Mouse (Mus musculus) intestine, embryonic 16.5 days (tissue): ENCODE data around the gene Fignl2. TPM values are rescaled to one million over a fixed set of nuclear protein-coding genes. Genes with fewer than 3 reads are reported as not detected.

ENCODE experiments used
- ATAC-seq: fragments of 200-750 bp; cut with Nextera tagmentation; 2 replicates; pipeline ENCODE4 v1.8.0; 2017; ENCODE audit warnings: moderate TSS enrichment, moderate library complexity
- H3K27ac ChIP-seq: fragments of 300-500 bp; sonication (generic); 2 replicates; pipeline ENCODE4 v1.5.1; 2014; ENCODE audit warnings: mild to moderate bottlenecking, low read length
- H3K27me3 ChIP-seq: fragments of 300-500 bp; sonication (generic); replicated peaks from 2 replicates; pipeline ENCODE4 v1.6.1; 2014; ENCODE audit warnings: low read length, control low read depth, mixed read lengths; ENCODE audit not compliant: control insufficient read depth, insufficient read depth
- H3K36me3 ChIP-seq: fragments of 300-500 bp; sonication (generic); 2 replicates; pipeline ENCODE4 v1.6.1; 2014; ENCODE audit warnings: low read length, control low read depth; ENCODE audit not compliant: control insufficient read depth, insufficient read depth
- H3K4me1 ChIP-seq: fragments of 300-500 bp; sonication (generic); 2 replicates; pipeline ENCODE4 v1.6.1; 2014; ENCODE audit warnings: low read length, control low read depth, mixed read lengths; ENCODE audit not compliant: control insufficient read depth, insufficient read depth
- H3K4me2 ChIP-seq: fragments of 300-500 bp; sonication (generic); 2 replicates; pipeline ENCODE4 v1.6.1; 2014; ENCODE audit warnings: low read depth, low read length, control low read depth
- H3K4me3 ChIP-seq: fragments of 300-500 bp; sonication (generic); 2 replicates; pipeline ENCODE4 v1.5.1; 2014; ENCODE audit warnings: mild to moderate bottlenecking, low read length
- H3K9ac ChIP-seq: fragments of 300-500 bp; sonication (generic); 2 replicates; pipeline ENCODE4 v1.6.1; 2014; ENCODE audit warnings: low read depth, low read length
- H3K9me3 ChIP-seq: fragments of 300-500 bp; sonication (generic); 2 replicates; pipeline ENCODE4 v1.6.1; 2016; ENCODE audit warnings: low read length, control low read depth; ENCODE audit not compliant: control insufficient read depth
- WGBS: fragments of 180-500 bp; shearing (Covaris S2); extraction: QIAGEN DNeasy Blood & Tissue Kit; methylation state at CpG from one replicate; pipeline ENCODE4 v1.1.7; 2014; 5-methylcytosine and 5-hydroxymethylcytosine counted together
- polyA plus RNA-seq: library from polyadenylated mRNA; unstranded; fragments of >200 nt; fragmentation: Nextera tagmentation; extraction: Ambion mirVana; gene quantifications from 2 replicates; pipeline ENCODE4 v1.2.1, GENCODE M21; 2015

Fignl2 gene
- polyA plus RNA-seq, 1 experiment from 2014 or later, result 0.12 TPM

DNA sequence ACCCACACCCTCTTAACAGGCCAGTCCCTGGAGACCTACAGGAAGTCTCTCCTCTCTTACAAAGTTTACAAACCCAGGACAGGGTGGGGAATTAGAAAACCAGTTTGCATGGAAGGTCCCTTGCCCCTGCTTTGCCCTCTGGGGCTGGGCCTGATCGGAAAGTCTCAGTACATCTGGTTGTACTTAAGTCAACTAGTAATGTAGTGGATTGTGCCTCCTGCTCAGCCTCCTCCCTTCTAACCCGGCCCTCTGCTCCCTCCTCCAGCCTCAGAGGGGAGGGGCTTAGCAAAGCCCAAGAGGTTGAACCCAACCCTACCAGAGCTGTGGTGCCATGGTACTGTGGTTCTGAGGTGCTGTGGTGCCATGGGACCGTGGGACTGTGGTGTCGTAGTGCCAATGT, 3.9 kb upstream of the Fignl2 start:
- Histone ChIP-seq H3K36me3 (no peaks in the 10 kb centered on the region), H3K9me3 (no peaks in the 10 kb centered on the region), H3K4me1 (peaks cover 16% of the 10 kb centered on the region), H3K27ac (no peak overlapping the region), H3K9ac (no peak overlapping the region), H3K4me2 (no peak overlapping the region), H3K4me3 (no peak overlapping the region), H3K27me3 (no peaks in the 10 kb centered on the region)
- ATAC-seq, result no peak
- WGBS, result 50% methylated on average over 4 of the region's 4 CpGs

GRCm38 (mm10) chr15:101081035-101081548, 2.7 kb upstream of the Fignl2 start:
- 81% methylated on average over 7 of the region's 7 CpGs for WGBS
- no peak overlapping the region for H3K4me2 ChIP-seq
- H3K9me3 ChIP-seq, result no peaks in the 10 kb centered on the region
- peaks cover 23% of the 10 kb centered on the region for H3K4me1 ChIP-seq
- ATAC-seq, result no peak
- no peak overlapping the region for H3K9ac ChIP-seq
- H3K27ac ChIP-seq, result no peak overlapping the region
- H3K36me3 ChIP-seq, result no peaks in the 10 kb centered on the region
- no peaks in the 10 kb centered on the region for H3K27me3 ChIP-seq
- H3K4me3 ChIP-seq, result no peak overlapping the region

- Histone ChIP-seq H3K27ac (no peak overlapping the region), H3K9ac (no peak overlapping the region), H3K4me3 (no peak overlapping the region), H3K9me3 (no peaks in the 10 kb centered on the region), H3K4me1 (peaks cover 33% of the 10 kb centered on the region), H3K4me2 (no peak overlapping the region), H3K36me3 (no peaks in the 10 kb centered on the region), H3K27me3 (no peaks in the 10 kb centered on the region)
- 84% methylated on average over 9 of the region's 9 CpGs for WGBS
- no peak for ATAC-seq
These were observed 1.7 kb upstream of the Fignl2 start for GRCm38 (mm10) chr15:101080031-101080520.

DNA sequence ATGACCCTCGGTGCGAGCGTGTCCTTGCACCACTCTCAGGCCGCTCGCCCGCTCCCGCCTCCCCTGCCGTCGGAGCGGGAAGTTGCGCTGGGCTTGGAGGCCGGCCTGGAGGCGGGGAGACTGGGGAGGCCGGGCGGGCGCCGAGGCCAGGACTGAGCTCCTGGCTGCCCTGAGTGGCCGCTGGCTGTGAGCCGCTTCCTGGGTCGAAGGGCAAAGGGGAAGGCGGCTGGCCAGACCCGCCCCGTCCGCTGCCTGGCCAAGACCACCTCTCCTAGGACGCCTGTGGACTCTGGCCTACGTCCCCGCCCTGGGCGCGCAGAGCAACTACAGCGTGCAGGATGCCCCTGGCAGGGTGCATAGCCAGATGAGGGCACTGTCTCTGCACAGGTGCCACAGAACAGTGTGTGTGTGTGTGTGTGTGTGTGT, 377 bp upstream of the Fignl2 start:
- Histone ChIP-seq H3K4me3 (peak overlapping the region; percentile 77), H3K36me3 (no peaks in the 10 kb centered on the region), H3K4me1 (peaks cover 34% of the 10 kb centered on the region), H3K27me3 (no peaks in the 10 kb centered on the region), H3K9me3 (no peaks in the 10 kb centered on the region), H3K4me2 (peak overlapping the region; percentile 86), H3K9ac (peak overlapping the region; percentile 88), H3K27ac (peak overlapping the region; percentile 86)
- ATAC-seq, result peak; percentile 89
- WGBS, result 1% methylated on average over 30 of the region's 30 CpGs

DNA sequence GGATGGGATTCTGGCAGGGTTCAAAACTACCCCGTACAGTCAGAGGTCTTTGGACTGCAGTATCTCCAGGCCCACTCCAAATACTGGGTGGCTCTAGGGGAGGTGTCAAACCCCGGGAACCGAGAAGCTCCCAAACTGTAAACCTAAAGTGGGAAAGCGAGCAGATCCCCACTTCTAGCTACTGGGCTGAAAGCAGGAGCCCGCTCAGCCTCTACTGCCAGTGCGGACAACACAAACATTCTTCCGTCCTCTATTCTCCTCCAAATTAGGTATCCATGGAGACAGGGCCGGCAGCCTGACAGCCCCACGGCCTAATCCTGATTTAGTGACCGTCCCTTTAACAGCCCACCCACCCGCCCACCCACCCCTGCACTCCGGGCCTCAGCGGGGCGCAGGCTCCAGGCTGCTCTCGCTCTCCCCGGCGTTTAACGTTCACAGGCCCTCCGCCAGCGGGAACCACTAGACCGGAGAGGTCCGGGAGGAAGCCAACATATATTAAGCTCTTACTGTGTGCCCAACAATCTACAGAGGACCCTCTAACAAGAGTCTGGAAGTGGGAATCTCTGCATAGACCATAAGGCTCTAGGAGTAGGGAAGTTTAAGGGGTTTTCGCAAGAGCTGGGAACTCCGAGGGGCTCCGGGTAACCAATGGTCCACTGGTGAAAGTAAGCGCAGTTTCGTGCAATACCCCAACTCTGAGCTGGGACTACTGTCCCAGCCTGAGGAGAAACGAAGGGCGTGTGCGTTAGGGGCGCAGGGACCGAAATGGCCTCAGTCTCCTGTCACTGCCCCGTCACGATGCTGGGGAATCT, 1.2 kb downstream of the Fignl2 start:
- Histone ChIP-seq H3K27me3 (no peaks in the 10 kb centered on the region), H3K9me3 (no peaks in the 10 kb centered on the region), H3K9ac (peak overlapping the region; percentile 88), H3K4me3 (peak overlapping the region; percentile 77), H3K27ac (peak overlapping the region; percentile 86), H3K4me2 (peak overlapping the region; percentile 86), H3K36me3 (no peaks in the 10 kb centered on the region), H3K4me1 (peaks cover 31% of the 10 kb centered on the region)
- ATAC-seq, result no peak
- WGBS, result 10% methylated on average over 34 of the region's 34 CpGs

DNA sequence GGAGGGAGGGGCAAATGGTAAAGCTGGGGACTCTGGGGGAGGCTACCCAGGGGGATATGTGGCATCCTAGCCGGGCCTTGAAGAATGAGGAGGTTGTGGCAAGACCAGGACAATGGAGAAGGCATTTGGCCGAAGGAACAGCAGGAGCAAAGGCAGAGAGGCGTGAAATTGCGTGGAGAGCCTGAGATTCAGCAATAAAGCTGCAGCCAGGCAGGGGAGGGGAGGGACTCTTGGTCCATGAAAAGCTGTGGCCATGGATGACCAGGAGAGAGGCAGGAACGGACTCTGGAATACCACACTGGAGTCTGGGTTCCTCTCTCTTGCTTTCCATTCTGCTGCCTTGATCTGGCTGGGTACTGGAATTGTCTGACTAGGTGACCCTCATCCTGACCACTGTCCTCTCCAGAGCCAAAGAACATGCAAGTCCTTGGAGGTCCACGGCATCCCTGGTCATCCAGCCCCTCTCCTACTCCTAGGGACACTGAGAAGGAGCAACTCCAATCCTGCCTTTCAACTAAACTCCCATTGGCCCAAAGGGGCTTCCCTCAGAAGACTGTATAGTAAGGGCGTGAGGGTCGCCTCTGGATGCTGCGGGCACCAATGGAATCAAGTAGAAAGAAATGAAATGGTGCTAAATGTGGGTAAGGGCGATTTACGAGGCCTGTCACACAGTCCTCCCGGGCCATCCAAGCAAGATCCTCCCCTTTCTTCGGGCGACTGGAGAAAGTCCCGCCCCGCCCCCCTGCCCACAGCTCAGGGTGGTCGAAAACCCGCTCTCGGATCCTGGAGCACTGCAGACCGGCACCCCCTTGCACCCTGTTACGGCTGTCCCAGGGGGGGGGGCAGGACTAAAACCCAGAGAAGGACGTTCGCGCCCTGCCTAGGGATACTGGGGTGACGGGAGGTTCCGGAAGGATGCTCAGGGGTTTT, 2.0 kb downstream of the Fignl2 start:
- Histone ChIP-seq H3K27ac (no peak overlapping the region), H3K27me3 (no peaks in the 10 kb centered on the region), H3K9ac (peak overlapping the region; percentile 88), H3K4me3 (peak overlapping the region; percentile 77), H3K9me3 (no peaks in the 10 kb centered on the region), H3K4me2 (peak overlapping the region; percentile 86), H3K4me1 (peaks cover 27% of the 10 kb centered on the region), H3K36me3 (no peaks in the 10 kb centered on the region)
- no peak for ATAC-seq
- 22% methylated on average over 26 of the region's 26 CpGs for WGBS

DNA sequence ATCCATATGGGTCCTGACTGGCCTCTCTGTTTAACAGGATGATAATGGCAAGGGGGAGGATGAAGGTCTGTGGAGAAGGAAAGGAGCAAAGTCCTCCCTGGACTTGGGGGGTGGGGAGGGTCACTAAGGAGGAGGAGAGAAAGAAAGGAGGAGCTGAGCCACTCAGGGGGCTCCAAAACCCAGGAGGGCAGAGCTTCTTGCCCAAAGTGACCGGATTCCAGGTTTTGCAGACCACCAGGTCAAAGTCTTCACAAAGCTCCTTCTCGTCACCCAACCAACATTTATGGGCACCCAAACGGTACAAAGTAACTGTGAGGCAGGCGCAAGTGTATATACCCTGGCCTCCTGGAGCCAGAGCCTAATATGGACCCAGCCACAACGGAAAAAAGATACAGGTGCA, 2.7 kb downstream of the Fignl2 start:
- Histone ChIP-seq H3K4me3 (no peak overlapping the region), H3K9ac (0 out of 2 replicates have a peak overlapping the region, but pooled peaks have one; percentile 1), H3K36me3 (no peaks in the 10 kb centered on the region), H3K4me1 (peaks cover 27% of the 10 kb centered on the region), H3K9me3 (no peaks in the 10 kb centered on the region), H3K27ac (no peak overlapping the region), H3K27me3 (no peaks in the 10 kb centered on the region), H3K4me2 (no peak overlapping the region)
- no peak for ATAC-seq
- 50% methylated on average over 5 of the region's 5 CpGs for WGBS

DNA sequence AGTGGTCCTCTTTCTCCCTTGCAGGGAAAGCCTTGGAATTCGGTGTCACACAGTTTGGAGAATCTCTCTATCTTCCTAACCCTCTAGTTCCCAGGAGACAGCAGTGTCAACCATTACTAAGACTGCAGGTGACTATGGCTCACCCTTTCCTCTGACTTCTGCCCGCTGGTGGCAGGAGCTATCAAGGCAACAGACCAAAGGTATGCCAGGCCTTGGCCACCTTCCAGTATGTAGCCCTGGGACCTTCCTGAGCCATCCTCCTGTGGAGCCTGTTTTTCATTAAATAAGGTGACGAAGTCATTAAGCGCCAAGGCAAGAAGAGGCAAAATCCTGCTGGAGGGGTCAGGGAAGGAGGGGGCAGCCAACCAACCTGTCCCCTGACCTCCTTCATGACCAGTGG, 3.2 kb downstream of the Fignl2 start:
- no peaks in the 10 kb centered on the region for H3K36me3 ChIP-seq
- ATAC-seq, result no peak
- 79% methylated on average over 4 of the region's 4 CpGs for whole genome bisulfite sequencing
- H3K9me3 ChIP-seq, result no peaks in the 10 kb centered on the region
- H3K4me2 ChIP-seq, result no peak overlapping the region
- H3K27ac ChIP-seq, result no peak overlapping the region
- H3K9ac ChIP-seq, result no peak overlapping the region
- H3K27me3 ChIP-seq, result no peaks in the 10 kb centered on the region
- peaks cover 32% of the 10 kb centered on the region for H3K4me1 ChIP-seq
- no peak overlapping the region for H3K4me3 ChIP-seq

- no peak overlapping the region for H3K9ac ChIP-seq
- peaks cover 40% of the 10 kb centered on the region for H3K4me1 ChIP-seq
- no peaks in the 10 kb centered on the region for H3K9me3 ChIP-seq
- no peaks in the 10 kb centered on the region for H3K36me3 ChIP-seq
- 81% methylated on average over 5 of the region's 5 CpGs for whole genome bisulfite sequencing
- H3K27ac ChIP-seq, result no peak overlapping the region
- no peak overlapping the region for H3K4me2 ChIP-seq
- no peak for ATAC-seq
- H3K27me3 ChIP-seq, result no peaks in the 10 kb centered on the region
- no peak overlapping the region for H3K4me3 ChIP-seq
These were observed 4.3 kb downstream of the Fignl2 start for GRCm38 (mm10) chr15:101074067-101074466.
